Mouse (Mus musculus) MEL (cell line): ENCODE measurements around the gene Rrp36.

Experiments
- BHLHE40 ChIP-seq: IDR thresholded peaks from 2 replicates; pipeline ENCODE4 v1.6.1; 2012; ENCODE audit warnings: low read depth, mild to moderate bottlenecking, inconsistent platforms, low read length, improper control_type of control experiment, borderline replicate concordance
- ELF1 ChIP-seq: IDR thresholded peaks from 2 replicates; pipeline ENCODE4 v1.6.1; 2014; ENCODE audit warnings: low read depth, mild to moderate bottlenecking, inconsistent platforms, low read length, improper control_type of control experiment, moderate library complexity
- UBTF ChIP-seq: IDR thresholded peaks from 2 replicates; pipeline ENCODE4 v1.6.1; 2012; ENCODE audit warnings: low read depth, mild to moderate bottlenecking, inconsistent platforms, low read length, improper control_type of control experiment, moderate library complexity, borderline replicate concordance; ENCODE audit not compliant: insufficient read depth

GRCm38 (mm10) chr17:46656054-46656453 is 18.1 kb downstream of the Rrp36 start:
- TF ChIP-seq UBTF (no peak), BHLHE40 (no peak), ELF1 (no peak)
